Mouse (Mus musculus) liver, adult 2 months (tissue): ENCODE measurements around the gene Gm13119. TPM values are rescaled to one million over a fixed set of nuclear protein-coding genes. Genes with fewer than 3 reads are reported as not detected.

ENCODE experiments used
- DNase-seq: peaks from one replicate; pipeline ENCODE4 v3.0.0-alpha.2; 2011; ENCODE audit warnings: low read depth, low spot score; ENCODE audit errors: extremely low read depth
- H3K27ac ChIP-seq: fragments of 200-500 bp; replicated peaks from 2 replicates; pipeline ENCODE4 v1.5.1; 2012; ENCODE audit warnings: low read depth, mild to moderate bottlenecking, control low read depth, inconsistent platforms, low read length; ENCODE audit not compliant: insufficient read depth
- H3K27me3 ChIP-seq: fragments of 200-500 bp; 2 replicates; pipeline ENCODE4 v1.6.1; 2012; ENCODE audit warnings: mild to moderate bottlenecking, moderate library complexity, low read length, inconsistent platforms; ENCODE audit not compliant: control insufficient read depth, insufficient read depth
- H3K36me3 ChIP-seq: fragments of 200-500 bp; 2 replicates; pipeline ENCODE4 v1.6.1; 2012; ENCODE audit warnings: low read length, inconsistent platforms; ENCODE audit not compliant: control insufficient read depth, insufficient read depth
- H3K4me1 ChIP-seq: fragments of 200-500 bp; 2 replicates; pipeline ENCODE4 v1.6.1; 2011; ENCODE audit warnings: low read length; ENCODE audit not compliant: control insufficient read depth, insufficient read depth
- H3K4me3 ChIP-seq: fragments of 200-500 bp; 2 replicates; pipeline ENCODE4 v1.5.1; 2011; ENCODE audit warnings: low read depth, mild to moderate bottlenecking, control low read depth, low read length, moderate library complexity; ENCODE audit not compliant: insufficient read depth
- H3K79me2 ChIP-seq: fragments of 200-500 bp; 2 replicates; pipeline ENCODE4 v1.6.1; 2012; ENCODE audit warnings: inconsistent platforms, mild to moderate bottlenecking, low read length, moderate library complexity; ENCODE audit not compliant: control insufficient read depth, insufficient read depth
- H3K9ac ChIP-seq: fragments of 200-500 bp; 2 replicates; pipeline ENCODE4 v1.6.1; 2012; ENCODE audit warnings: low read depth, mild to moderate bottlenecking, control low read depth, inconsistent platforms, low read length
- CTCF ChIP-seq: fragments of 200-500 bp; IDR thresholded peaks from 2 replicates; pipeline ENCODE4 v1.5.1; 2011; ENCODE audit warnings: low read depth, low read length, control low read depth
- POLR2A ChIP-seq: fragments of 200-500 bp; IDR thresholded peaks from 2 replicates; pipeline ENCODE4 v1.6.1; 2011; ENCODE audit warnings: low read length, control low read depth; ENCODE audit not compliant: insufficient read depth; ENCODE audit errors: extremely low read depth
- WGBS: fragments of 180-500 bp; shearing (Covaris S2); methylation state at CpG from one replicate; pipeline ENCODE4 v1.1.7; 2018; 5-methylcytosine and 5-hydroxymethylcytosine counted together
- polyA plus RNA-seq: library from polyadenylated mRNA; depleted of rRNA; stranded (reverse); fragments of >200 nt; gene quantifications from 2 replicates; pipeline ENCODE4 v1.2.3, GENCODE M21; 2012; rRNA removed
- total RNA-seq: library from RNA; depleted of rRNA; stranded (reverse); fragments of >200 nt; gene quantifications from 2 replicates; pipeline ENCODE4 v1.2.3, GENCODE M21; 2014; rRNA removed

Gene Gm13119
- total and polyA plus RNA-seq, 2 experiments = not detected

GRCm38 (mm10) chr4:144402712-144403111 is 45.0 kb downstream of the Gm13119 start:
- WGBS = 8% methylated on average over 4 of the region's 4 CpGs
- no peaks in the 10 kb centered on the region for H3K79me2 ChIP-seq

GRCm38 (mm10) chr4:144404456-144405086 is 46.8 kb downstream of the Gm13119 start:
- no peaks in the 10 kb centered on the region for H3K79me2 ChIP-seq
- no peak overlapping the region for H3K4me3 ChIP-seq
- H3K9ac ChIP-seq = no peak overlapping the region
- H3K36me3 ChIP-seq = no peaks in the 10 kb centered on the region
- H3K4me1 ChIP-seq = no peaks in the 10 kb centered on the region
- TF ChIP-seq CTCF (no peak), POLR2A (no peak)
- WGBS = 9% methylated on average over 17 of the region's 17 CpGs
- H3K27me3 ChIP-seq = peaks cover 2% of the 10 kb centered on the region; the same call in 1 of the 2 replicates
- no peak for DNase-seq
- H3K27ac ChIP-seq = no peak overlapping the region

More at GRCm38 (mm10) chr4:144402712-144403111, 45.0 kb downstream of the Gm13119 start:
- Histone ChIP-seq H3K27ac (no peak overlapping the region), H3K4me3 (no peak overlapping the region), H3K36me3 (no peaks in the 10 kb centered on the region), H3K9ac (no peak overlapping the region), H3K27me3 (peaks cover 2% of the 10 kb centered on the region; the same call in 1 of the 2 replicates), H3K4me1 (no peaks in the 10 kb centered on the region)
- TF ChIP-seq POLR2A (no peak), CTCF (no peak)
- DNase-seq = no peak

- TF ChIP-seq POLR2A (no peak), CTCF (no peak)
These were observed 48.5 kb downstream of the Gm13119 start for GRCm38 (mm10) chr4:144406261-144406660.

GRCm38 (mm10) chr4:144408290-144408689 is 50.5 kb downstream of the Gm13119 start, which contains the start of gene Pramef12:
TSS of gene Pramef12 (minus strand) at chr4:144408464.
- no peak for DNase-seq
- peaks cover 2% of the 10 kb centered on the region; the same call in 1 of the 2 replicates for H3K27me3 ChIP-seq
- TF ChIP-seq POLR2A (no peak), CTCF (no peak)
- H3K27ac ChIP-seq = no peak within 1 kb of the TSS
- H3K4me3 ChIP-seq = no peak within 1 kb of the TSS
- H3K79me2 ChIP-seq = no peaks in the 10 kb centered on the region
- H3K9ac ChIP-seq = no peak within 1 kb of the TSS
- no peaks in the 10 kb centered on the region for H3K36me3 ChIP-seq
- WGBS = 79% methylated on average over 9 of the region's 9 CpGs
- no peaks in the 10 kb centered on the region for H3K4me1 ChIP-seq

More at GRCm38 (mm10) chr4:144406261-144406660, 48.5 kb downstream of the Gm13119 start:
- Histone ChIP-seq H3K36me3 (no peaks in the 10 kb centered on the region), H3K27ac (no peak overlapping the region), H3K79me2 (no peaks in the 10 kb centered on the region), H3K9ac (no peak overlapping the region), H3K27me3 (peaks cover 2% of the 10 kb centered on the region; the same call in 1 of the 2 replicates), H3K4me1 (no peaks in the 10 kb centered on the region), H3K4me3 (no peak overlapping the region)
- DNase-seq = no peak
- 59% methylated on average over 3 of the region's 3 CpGs for WGBS

Other genes starting within 250 kb of the Gm13119 start
- gene Oog3, start 195.3 kb upstream of the Gm13119 start, total RNA-seq = not detected in 2 replicates
- not detected in 2 replicates for gene Oog3, start 195.3 kb upstream of the Gm13119 start, polyA plus RNA-seq
- not detected in 2 replicates for gene Oog2, start 167.2 kb upstream of the Gm13119 start, total RNA-seq
- not detected in 2 replicates for gene Oog2, start 167.2 kb upstream of the Gm13119 start, polyA plus RNA-seq
- gene C87977, start 144.6 kb upstream of the Gm13119 start, total RNA-seq = not detected in 2 replicates
- gene C87977, start 144.6 kb upstream of the Gm13119 start, polyA plus RNA-seq = not detected in 2 replicates
- not detected in 2 replicates for gene Pramel5, start 77.5 kb upstream of the Gm13119 start, total RNA-seq
- gene Pramel5, start 77.5 kb upstream of the Gm13119 start, polyA plus RNA-seq = not detected in 2 replicates
- not detected in 2 replicates for gene Gm13128, start 27.7 kb upstream of the Gm13119 start, total RNA-seq
- gene Gm13128, start 27.7 kb upstream of the Gm13119 start, polyA plus RNA-seq = not detected in 2 replicates
- gene Pramef20, start 20.0 kb downstream of the Gm13119 start, total RNA-seq = not detected in 2 replicates
- not detected in 2 replicates for gene Pramef20, start 20.0 kb downstream of the Gm13119 start, polyA plus RNA-seq
- not detected in 2 replicates for gene Pramef12, start 50.5 kb downstream of the Gm13119 start, total RNA-seq
- not detected in 2 replicates for gene Pramef12, start 50.5 kb downstream of the Gm13119 start, polyA plus RNA-seq
- not detected in 2 replicates for gene 1700012P22Rik, start 80.8 kb downstream of the Gm13119 start, total RNA-seq
- not detected in 2 replicates for gene 1700012P22Rik, start 80.8 kb downstream of the Gm13119 start, polyA plus RNA-seq
- not detected in 2 replicates for gene Gm9944, start 95.4 kb downstream of the Gm13119 start, total RNA-seq
- gene Gm9944, start 95.4 kb downstream of the Gm13119 start, polyA plus RNA-seq = not detected in 2 replicates
- not detected in 2 replicates for gene Aadacl3, start 105.8 kb downstream of the Gm13119 start, total RNA-seq
- not detected in 2 replicates for gene Aadacl3, start 105.8 kb downstream of the Gm13119 start, polyA plus RNA-seq
- not detected in 2 replicates for gene 9430007A20Rik, start 161.9 kb downstream of the Gm13119 start, total RNA-seq
- not detected in 2 replicates for gene 9430007A20Rik, start 161.9 kb downstream of the Gm13119 start, polyA plus RNA-seq
- not detected in 2 replicates for gene Gm13124, start 207.2 kb downstream of the Gm13119 start, total RNA-seq
- gene Gm13124, start 207.2 kb downstream of the Gm13119 start, polyA plus RNA-seq = not detected in 2 replicates